Mouse (Mus musculus) lung, adult 2 months (tissue): ENCODE measurements around the gene Gm10413.
"Not testable (repeated sequence)": the region's sequence is repeated elsewhere in the genome, so short reads cannot be mapped to it uniquely, and the experiment has no call there.

ENCODE experiments used
- CTCF ChIP-seq: fragments of 200-500 bp; IDR thresholded peaks from 2 replicates; pipeline ENCODE4 v1.5.1; 2011; ENCODE audit warnings: mild to moderate bottlenecking, low read length, control low read depth; ENCODE audit not compliant: insufficient read depth
- POLR2A ChIP-seq: fragments of 200-500 bp; IDR thresholded peaks from 2 replicates; pipeline ENCODE4 v1.6.1; 2011; ENCODE audit warnings: low read depth, mild to moderate bottlenecking, control low read depth, low read length, borderline replicate concordance; ENCODE audit errors: extremely low read depth

DNA sequence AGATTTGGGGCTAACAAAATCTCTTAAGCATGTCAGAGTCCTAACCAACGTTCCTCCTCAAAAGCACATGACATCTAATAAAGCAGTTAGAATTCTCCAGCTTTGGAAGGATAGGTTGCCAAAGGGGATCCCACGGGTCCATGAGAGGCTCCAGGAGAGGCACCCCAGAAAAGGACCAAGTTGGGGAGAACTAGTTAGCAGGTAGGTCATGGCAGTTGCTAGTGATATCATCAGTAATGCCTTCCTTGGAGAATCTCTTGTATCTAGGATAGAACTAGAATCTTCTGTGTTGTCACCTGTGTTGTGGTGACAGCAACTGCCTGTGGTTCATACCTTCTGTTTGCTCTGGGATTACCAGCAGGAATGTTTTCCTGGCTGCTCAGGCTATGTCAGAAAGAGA is at the start of gene Gm10413:
- TF ChIP-seq POLR2A, CTCF: not testable (repeated sequence)
